In genomic region chr1:52419088-52419819, GRCm38 (mm10) we compare ENCODE assay signal across 26 mouse cellular contexts.
DNase-seq lines count a peak whose midpoint lies in the region; ATAC-seq and TF ChIP-seq lines count a peak whose summit lies in the region.
"Had no signal": no experiment of that assay in that cellular context is flagged by ENCODE, and none has a peak within 500 bp of the region (broad histone marks: within the 10 kb centered on the region; RNA-seq: fewer than 3 reads in every experiment).

No protein-coding gene starts in this region.

- no peaks in the 10 kb centered on the region for H3K9me3 ChIP-seq in midbrain, embryonic 14.5 days (ENCODE audit: control insufficient read depth, low read length)
- H3K9me3 ChIP-seq: embryonic facial prominence, embryonic 10.5 days; embryonic facial prominence, embryonic 13.5 days; forebrain, embryonic 12.5 days; forebrain, embryonic 15.5 days; G1E; hindbrain, embryonic 12.5 days; hindbrain, embryonic 15.5 days had no signal

- peak overlapping the region; percentile 3 for H3K4me2 ChIP-seq in myocyte (ENCODE audit: low read depth)
- no peak overlapping the region for H3K4me2 ChIP-seq in midbrain, embryonic 14.5 days (ENCODE audit: low read length)
- H3K4me2 ChIP-seq: embryonic facial prominence, embryonic 13.5 days; forebrain, embryonic 12.5 days; forebrain, embryonic 15.5 days; heart, embryonic 11.5 days; hindbrain, embryonic 12.5 days; hindbrain, embryonic 15.5 days had no signal

- no peaks in the 10 kb centered on the region for H3K36me3 ChIP-seq in heart, adult 2 months (ENCODE audit: control insufficient read depth, insufficient read depth, low read length)
- H3K36me3 ChIP-seq in myocyte (ENCODE audit: control insufficient read depth, insufficient read depth): no peaks in the 10 kb centered on the region
- H3K36me3 ChIP-seq in midbrain, embryonic 14.5 days (ENCODE audit: control insufficient read depth, insufficient read depth, low read length): no peaks in the 10 kb centered on the region
- H3K36me3 ChIP-seq: embryonic facial prominence, embryonic 10.5 days; embryonic facial prominence, embryonic 13.5 days; forebrain, embryonic 12.5 days; forebrain, embryonic 15.5 days; G1E; hindbrain, embryonic 12.5 days; hindbrain, embryonic 15.5 days had no signal

- no peak overlapping the region for H3K27ac ChIP-seq in heart, adult 2 months
- H3K27ac ChIP-seq in midbrain, embryonic 14.5 days (replicated peaks; ENCODE audit: low read depth, low read length): no peak overlapping the region
- H3K27ac ChIP-seq: embryonic facial prominence, embryonic 10.5 days; embryonic facial prominence, embryonic 13.5 days; forebrain, embryonic 12.5 days; forebrain, embryonic 15.5 days; hindbrain, embryonic 12.5 days; hindbrain, embryonic 15.5 days had no signal

- WGBS in heart, adult 2 months: 78% methylated on average over 7 of the region's 7 CpGs
- 95% methylated on average over 7 of the region's 7 CpGs for WGBS in midbrain, embryonic 14.5 days

- peak; percentile 59 for ATAC-seq in activated CD4-positive, CD25-positive, alpha-beta regulatory T cell, adult 4 months
- ATAC-seq in midbrain, embryonic 14.5 days (ENCODE audit: low FRiP score, low TSS enrichment): no peak
- ATAC-seq: forebrain, embryonic 15.5 days; intestine, embryonic 16.5 days; Patski had no signal

- TF ChIP-seq CTCF in heart, adult 2 months (IDR thresholded peaks at IDR 0.05): no peak

- H3K4me1 ChIP-seq in heart, adult 2 months (ENCODE audit: control insufficient read depth, insufficient read depth, low read length): peaks cover 3% of the 10 kb centered on the region
- H3K4me1 ChIP-seq in midbrain, embryonic 14.5 days (ENCODE audit: control insufficient read depth, insufficient read depth, low read length): no peaks in the 10 kb centered on the region
- H3K4me1 ChIP-seq: embryonic facial prominence, embryonic 10.5 days; embryonic facial prominence, embryonic 13.5 days; forebrain, embryonic 12.5 days; forebrain, embryonic 15.5 days; hindbrain, embryonic 12.5 days; hindbrain, embryonic 15.5 days had no signal

- no peak overlapping the region for H3K9ac ChIP-seq in heart, adult 2 months (ENCODE audit: low read depth, low read length)
- no peak overlapping the region for H3K9ac ChIP-seq in midbrain, embryonic 14.5 days (replicated peaks; ENCODE audit: low read length)
- H3K9ac ChIP-seq: embryonic facial prominence, embryonic 13.5 days; forebrain, embryonic 12.5 days; forebrain, embryonic 15.5 days; hindbrain, embryonic 12.5 days; hindbrain, embryonic 15.5 days had no signal

- intact Hi-C loops in heart, adult 2 months (cut with DNase I): no loop called here

- TF ChIP-seq POLR2A in heart, adult 2 months (IDR thresholded peaks at IDR 0.05; ENCODE audit: insufficient read depth, low read depth, low read length): no peak
- TF ChIP-seq POLR2A in myocyte (IDR thresholded peaks at IDR 0.05; ENCODE audit: insufficient read length, low read depth): no peak

- no peaks in the 10 kb centered on the region for H3K27me3 ChIP-seq in heart, adult 2 months (ENCODE audit: control insufficient read depth, insufficient read depth, low read length)
- no peaks in the 10 kb centered on the region for H3K27me3 ChIP-seq in myocyte (ENCODE audit: control insufficient read depth, insufficient read depth, insufficient read length)
- no peaks in the 10 kb centered on the region for H3K27me3 ChIP-seq in midbrain, embryonic 14.5 days (ENCODE audit: control insufficient read depth, insufficient read depth, low read length)
- H3K27me3 ChIP-seq: embryonic facial prominence, embryonic 13.5 days; forebrain, embryonic 12.5 days; forebrain, embryonic 15.5 days; hindbrain, embryonic 12.5 days; hindbrain, embryonic 15.5 days had no signal

- H3ac ChIP-seq in myocyte (ENCODE audit: control insufficient read depth, insufficient read length): no peak overlapping the region

- TF ChIP-seq EP300 in heart, adult 2 months (IDR thresholded peaks at IDR 0.05; ENCODE audit: insufficient read depth, low read depth, low read length): no peak

- H3K4me3 ChIP-seq in heart, adult 2 months: no peak overlapping the region
- H3K4me3 ChIP-seq in myocyte: no peak overlapping the region
- H3K4me3 ChIP-seq in midbrain, embryonic 14.5 days (replicated peaks; ENCODE audit: low read depth, low read length): no peak overlapping the region
- H3K4me3 ChIP-seq: embryonic facial prominence, embryonic 10.5 days; embryonic facial prominence, embryonic 13.5 days; erythroblast, embryonic 14.5 days; forebrain, embryonic 12.5 days; forebrain, embryonic 15.5 days; hindbrain, embryonic 12.5 days; hindbrain, embryonic 15.5 days had no signal

- peak; percentile 55 for DNase-seq in heart, adult 11 months
- DNase-seq in heart, adult 2 months: no peak
- no peak for DNase-seq in T-cell, adult 2 months (ENCODE audit: low spot score)
- no peak for DNase-seq in midbrain, embryonic 14.5 days
- DNase-seq in adrenal gland, postnatal 4 days (ENCODE audit: low spot score in 2 of 2): no peak
- DNase-seq: adrenal gland, adult 8-10 months; adrenal gland, postnatal 36 days; cerebellum, adult 11 months; cerebellum, adult 2 months; cerebellum, postnatal 10 days; cerebellum, postnatal 36 days; embryo, embryonic 11 days; gastrocnemius, postnatal 25 days had no signal

- H3K79me2 ChIP-seq in heart, adult 2 months (replicated peaks; ENCODE audit: control insufficient read depth, insufficient read depth, low read length): no peaks in the 10 kb centered on the region
- H3K79me2 ChIP-seq in myocyte (ENCODE audit: control insufficient read depth, insufficient read depth): no peaks in the 10 kb centered on the region

TF ChIP-seq in myocyte, 11 proteins besides CTCF, POLR2A, EP300 and RAD21:
- no peak for TF ChIP-seq SRF (IDR thresholded peaks at IDR 0.05; ENCODE audit: control insufficient read depth, insufficient read length, low read depth)
- TF ChIP-seq TCF12 (IDR thresholded peaks at IDR 0.05; ENCODE audit: insufficient read depth, poor library complexity, severe bottlenecking): no peak
- TF ChIP-seq REST (IDR thresholded peaks at IDR 0.05; ENCODE audit: insufficient read depth, insufficient read length): no peak
- peak in 1 of 3 experiments; percentile 35 for TF ChIP-seq MYOD1 (IDR thresholded peaks at IDR 0.05; ENCODE audit: control insufficient read depth in 1 of 3, insufficient read length in 2 of 3, low read depth in 2 of 3)
- TF ChIP-seq MAX (IDR thresholded peaks at IDR 0.05; ENCODE audit: low read depth): no peak
- TF ChIP-seq POLR2AphosphoS2 (IDR thresholded peaks at IDR 0.05; ENCODE audit: insufficient read length, low read depth): no peak
- TF ChIP-seq MYOG (IDR thresholded peaks at IDR 0.05; ENCODE audit: control insufficient read depth in 1 of 3, insufficient read depth in 1 of 3, insufficient read length in 2 of 3, low read depth in 2 of 3): peak in 1 of 3 experiments; percentile 57
- TF ChIP-seq CEBPB (IDR thresholded peaks at IDR 0.05; ENCODE audit: insufficient read depth, poor library complexity, severe bottlenecking): no peak
- no peak for TF ChIP-seq USF1 (IDR thresholded peaks at IDR 0.05; ENCODE audit: low read depth)
- TF ChIP-seq E2F4 (IDR thresholded peaks at IDR 0.05; ENCODE audit: insufficient read depth): no peak
- TF ChIP-seq TCF3 (IDR thresholded peaks at IDR 0.05; ENCODE audit: insufficient read length, low read depth): no peak
TF ChIP-seq in myocyte: peak in this region for 2.
